Comparison of ENCODE assay signal across 20 mouse cellular contexts in genomic region chr1:180564885-180565284, GRCm38 (mm10). TPM values are rescaled to one million over a fixed set of nuclear protein-coding genes. Genes with fewer than 3 reads are reported as not detected.
DNase-seq lines count a peak whose midpoint lies in the region; TF ChIP-seq lines count a peak whose summit lies in the region.
"Had no signal": no experiment of that assay in that cellular context is flagged by ENCODE, and none has a peak within 500 bp of the region (broad histone marks: within the 10 kb centered on the region; RNA-seq: fewer than 3 reads in every experiment).

No protein-coding gene starts in this region.

- intact Hi-C loops in left cerebral cortex, adult 2 months (cut with DNase I): loop anchor here (1.0 to 5.0 kb wide), 6 partner anchors 44 to 298 kb away; partner anchors contain the start of gene Lin9

- peak overlapping the region; percentile 61 for H3K27ac ChIP-seq in left cerebral cortex, adult 2 months
- H3K27ac ChIP-seq: forebrain, embryonic 15.5 days; heart, embryonic 10.5 days; hindbrain, embryonic 14.5 days; limb, embryonic 13.5 days; liver, embryonic 12.5 days; neural tube, embryonic 15.5 days had no signal

- DNase-seq in layer of hippocampus, adult 18-20 months (ENCODE audit: low spot score in 2 of 2): peak; percentile 68 to 88
- no peak for DNase-seq in layer of hippocampus, postnatal 10 days (ENCODE audit: low spot score in 2 of 2)
- peak; percentile 67 to 86 for DNase-seq in right cerebral cortex, postnatal 36 days (ENCODE audit: low spot score in 2 of 2)
- no peak for DNase-seq in right cerebral cortex, postnatal 10 days (ENCODE audit: low spot score in 2 of 2)
- DNase-seq in left cerebral cortex, adult 2 months (ENCODE audit: extremely low spot score in 1 of 2, low spot score in 2 of 2): peak in 1 of 2 experiments; percentile 46
- DNase-seq in telencephalon, adult 2 months (ENCODE audit: low read depth, low spot score): peak; percentile 92
- DNase-seq in c-Kit-positive CD71-positive TER-119-positive erythroid progenitor cells, embryonic 14.5 days (ENCODE audit: low spot score): no peak
- DNase-seq in urinary bladder, adult 2 months (ENCODE audit: low spot score): no peak
- DNase-seq: adrenal gland, adult 8-10 months; cerebellum, adult 8-10 months; heart, postnatal 4 days; kidney, adult 18-20 months; lung, adult 18-20 months; lung, postnatal 10 days had no signal

- no peak for TF ChIP-seq CTCF in left cerebral cortex, adult 2 months (IDR thresholded peaks at IDR 0.05)

- no peak overlapping the region for H3K4me3 ChIP-seq in left cerebral cortex, adult 2 months
- H3K4me3 ChIP-seq: forebrain, embryonic 15.5 days; heart, embryonic 10.5 days; limb, embryonic 13.5 days; liver, embryonic 12.5 days; neural tube, embryonic 15.5 days had no signal

RNA-seq across cellular contexts. Expression of gene Parp1, which starts 3.8 kb away (rescaled TPM):
- total RNA-seq in layer of hippocampus, adult 18-20 months (2021): 100 to 1,000 TPM; 123 to 129 TPM
- total RNA-seq in layer of hippocampus, postnatal 10 days (2021): 100 to 1,000 TPM; 128 to 133 TPM
- total RNA-seq in left cerebral cortex, adult 2 months (2021): 10 to 100 TPM; 89.0 to 90.3 TPM
- polyA plus RNA-seq in urinary bladder, adult 2 months (2012; rRNA removed): 43.7 and 45.7 TPM in 2 replicates

Comparison
In these comparisons a context has a peak if more than half of its experiments do, and no peak if none do; other contexts are left out.
1. DNase-seq: peak in layer of hippocampus, adult 18-20 months (2 of 2), right cerebral cortex, postnatal 36 days (2 of 2) and telencephalon, adult 2 months (single experiment); none in layer of hippocampus, postnatal 10 days (0 of 2), right cerebral cortex, postnatal 10 days (0 of 2), c-Kit-positive CD71-positive TER-119-positive erythroid progenitor cells, embryonic 14.5 days (single experiment) and urinary bladder, adult 2 months (single experiment).